ENCODE assay signal across 8 mouse cellular contexts in the genomic region with DNA sequence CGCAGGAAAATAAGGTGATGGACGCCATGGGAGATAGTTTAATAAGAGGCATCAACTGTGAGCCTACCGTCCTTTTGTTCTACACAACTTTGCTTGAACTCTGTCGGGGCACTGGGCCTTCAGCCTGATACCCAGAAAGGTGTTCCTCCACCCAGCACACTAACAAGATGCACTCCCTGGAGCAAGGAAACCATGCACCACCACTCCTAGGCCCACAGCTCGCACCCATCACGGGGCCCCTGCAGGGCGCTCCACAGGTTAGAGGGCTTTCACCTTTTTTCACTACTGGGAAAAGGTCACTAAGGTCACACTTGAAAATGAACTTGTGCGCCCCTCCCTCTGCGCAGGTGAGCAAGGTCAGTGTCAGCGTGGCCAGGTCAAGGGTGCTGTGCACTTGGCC. TPM values are rescaled to one million over a fixed set of nuclear protein-coding genes. Genes with fewer than 3 reads are reported as not detected.
DNase-seq lines count a peak whose midpoint lies in the region; ATAC-seq and TF ChIP-seq lines count a peak whose summit lies in the region.

No protein-coding gene starts in this region.

- peaks cover 4% of the 10 kb centered on the region for H3K4me1 ChIP-seq in spleen, adult 2 months (ENCODE audit: control insufficient read depth, insufficient read depth, insufficient read length)
- H3K4me1 ChIP-seq in hindbrain, embryonic 13.5 days (replicated peaks) = peaks cover 22% of the 10 kb centered on the region

- H3K27ac ChIP-seq in spleen, adult 2 months (ENCODE audit: insufficient read depth, low read length) = no peak overlapping the region; the same call in 1 of the 2 replicates
- peak overlapping the region; percentile 72; the same call in 1 of the 2 replicates for H3K27ac ChIP-seq in hindbrain, embryonic 13.5 days

- H3K4me3 ChIP-seq in spleen, adult 2 months (ENCODE audit: extremely low read depth, insufficient read depth, insufficient read length) = peak overlapping the region; percentile 93
- H3K4me3 ChIP-seq in hindbrain, embryonic 13.5 days = peak overlapping the region; percentile 84

- peak; percentile 24 for DNase-seq in adrenal gland, postnatal 14 days
- no peak for DNase-seq in adrenal gland, adult 8-10 months
- peak in 1 of 2 experiments; percentile 11 for DNase-seq in spleen, adult 2 months (ENCODE audit: low read depth in 1 of 2, low spot score in 2 of 2)
- no peak for DNase-seq in spleen, adult 12 weeks (ENCODE audit: low spot score)
- no peak for DNase-seq in ovary, adult 18-20 months (ENCODE audit: low spot score)
- no peak for DNase-seq in cerebellum, adult 9-10 months

- 33% methylated on average over 10 of the region's 10 CpGs for WGBS in spleen, adult 2 months
- WGBS in hindbrain, embryonic 13.5 days = 39% methylated on average over 10 of the region's 10 CpGs

- no peaks in the 10 kb centered on the region for H3K27me3 ChIP-seq in spleen, adult 2 months (ENCODE audit: control insufficient read depth, insufficient read depth, low read length)
- no peaks in the 10 kb centered on the region for H3K27me3 ChIP-seq in hindbrain, embryonic 13.5 days

- TF ChIP-seq POLR2A in spleen, adult 2 months (IDR thresholded peaks at IDR 0.05; ENCODE audit: low read depth, low read length) = no peak

- peak overlapping the region; percentile 87 for H3K9ac ChIP-seq in hindbrain, embryonic 13.5 days

- no peaks in the 10 kb centered on the region for H3K9me3 ChIP-seq in hindbrain, embryonic 13.5 days

- TF ChIP-seq CTCF in spleen, adult 2 months (IDR thresholded peaks at IDR 0.05; ENCODE audit: extremely low read depth, insufficient read depth, insufficient read length, insufficient replicate concordance) = no peak

- H3K36me3 ChIP-seq in spleen, adult 2 months (ENCODE audit: control insufficient read depth, insufficient read depth, low read length) = peaks cover 18% of the 10 kb centered on the region
- H3K36me3 ChIP-seq in hindbrain, embryonic 13.5 days = peaks cover 57% of the 10 kb centered on the region

- peak; percentile 52 for ATAC-seq in hindbrain, embryonic 13.5 days (ENCODE audit: low FRiP score)
- peak; percentile 15 for ATAC-seq in megakaryocyte progenitor cell, adult 5-6 weeks (replicated peaks; ENCODE audit: poor library complexity)

- peak overlapping the region; percentile 96 for H3K4me2 ChIP-seq in hindbrain, embryonic 13.5 days

RNA-seq across cellular contexts. Expression of gene Atp5e, which starts 0.5 kb away (rescaled TPM):
- 463 and 499 TPM in 2 replicates for total RNA-seq in adrenal gland, postnatal 14 days (2021)
- total RNA-seq in adrenal gland, adult 8-10 months (2022) = 100 to 1,000 TPM; 372 to 569 (median 481) TPM
- polyA plus RNA-seq in spleen, adult 2 months (2012; rRNA removed) = 183 and 221 TPM in 2 replicates
- polyA plus RNA-seq in hindbrain, embryonic 13.5 days (2015; fragmentation: Nextera tagmentation; extraction: Ambion mirVana) = 832 and 843 TPM in 2 replicates
- 546 and 547 TPM in 2 replicates for total RNA-seq in megakaryocyte progenitor cell, adult 5-6 weeks (2015)
- total RNA-seq in megakaryocyte progenitor cell, adult 5-6 weeks (2017) = 250 and 276 TPM in 2 replicates

RNA-seq across cellular contexts. Expression of gene Prelid3b, which starts 9.5 kb away (rescaled TPM):
- 177 and 185 TPM in 2 replicates for total RNA-seq in adrenal gland, postnatal 14 days (2021)
- total RNA-seq in adrenal gland, adult 8-10 months (2022) = 100 to 1,000 TPM in 2 of 4 experiments, 10 to 100 TPM in 2; 86.1 to 126 (median 107) TPM
- polyA plus RNA-seq in spleen, adult 2 months (2012; rRNA removed) = 21.6 and 22.2 TPM in 2 replicates
- 111 and 114 TPM in 2 replicates for polyA plus RNA-seq in hindbrain, embryonic 13.5 days (2015; fragmentation: Nextera tagmentation; extraction: Ambion mirVana)
- total RNA-seq in megakaryocyte progenitor cell, adult 5-6 weeks (2015) = 85.8 and 87.2 TPM in 2 replicates
- total RNA-seq in megakaryocyte progenitor cell, adult 5-6 weeks (2017) = 145 and 157 TPM in 2 replicates

RNA-seq across cellular contexts. Expression of gene Tubb1, which starts 12.9 kb away (rescaled TPM):
- total RNA-seq in adrenal gland, postnatal 14 days (2021) = 1.0 and 2.7 TPM in 2 replicates
- 1 to 10 TPM in 1 of 4 experiments, under 1 TPM in 3; 0.28 to 1.1 (median 0.76) TPM for total RNA-seq in adrenal gland, adult 8-10 months (2022)
- 58.7 and 75.4 TPM in 2 replicates for polyA plus RNA-seq in spleen, adult 2 months (2012; rRNA removed)
- polyA plus RNA-seq in hindbrain, embryonic 13.5 days (2015; fragmentation: Nextera tagmentation; extraction: Ambion mirVana) = 1.0 and 1.9 TPM in 2 replicates
- not detected in 2 replicates for total RNA-seq in megakaryocyte progenitor cell, adult 5-6 weeks (2015)
- total RNA-seq in megakaryocyte progenitor cell, adult 5-6 weeks (2017) = 0.30 TPM in 1 of 2 replicates, not detected in the other

RNA-seq across cellular contexts. Expression of gene Ctsz, which starts 24.5 kb away (rescaled TPM):
- total RNA-seq in adrenal gland, postnatal 14 days (2021) = 154 and 160 TPM in 2 replicates
- 100 to 1,000 TPM; 162 to 226 (median 178) TPM for total RNA-seq in adrenal gland, adult 8-10 months (2022)
- 307 and 356 TPM in 2 replicates for polyA plus RNA-seq in spleen, adult 2 months (2012; rRNA removed)
- 80.8 and 81.5 TPM in 2 replicates for polyA plus RNA-seq in hindbrain, embryonic 13.5 days (2015; fragmentation: Nextera tagmentation; extraction: Ambion mirVana)
- 190 and 207 TPM in 2 replicates for total RNA-seq in megakaryocyte progenitor cell, adult 5-6 weeks (2015)
- 307 and 339 TPM in 2 replicates for total RNA-seq in megakaryocyte progenitor cell, adult 5-6 weeks (2017)

RNA-seq across cellular contexts. Expression of gene Nelfcd, which starts 47.8 kb away (rescaled TPM):
- total RNA-seq in adrenal gland, postnatal 14 days (2021) = 51.5 and 63.4 TPM in 2 replicates
- 10 to 100 TPM; 63.0 to 72.5 (median 65.3) TPM for total RNA-seq in adrenal gland, adult 8-10 months (2022)
- 45.3 and 54.0 TPM in 2 replicates for polyA plus RNA-seq in spleen, adult 2 months (2012; rRNA removed)
- polyA plus RNA-seq in hindbrain, embryonic 13.5 days (2015; fragmentation: Nextera tagmentation; extraction: Ambion mirVana) = 115 and 118 TPM in 2 replicates
- total RNA-seq in megakaryocyte progenitor cell, adult 5-6 weeks (2015) = 27.7 and 29.3 TPM in 2 replicates
- 33.8 and 43.0 TPM in 2 replicates for total RNA-seq in megakaryocyte progenitor cell, adult 5-6 weeks (2017)
